8 mouse cellular contexts compared by ENCODE assay signal in genomic region chr5:107720991-107721637, GRCm38 (mm10). TPM values are rescaled to one million over a fixed set of nuclear protein-coding genes. Genes with fewer than 3 reads are reported as not detected.
DNase-seq lines count a peak whose midpoint lies in the region; ATAC-seq and TF ChIP-seq lines count a peak whose summit lies in the region.

No protein-coding gene starts in this region.

- no peak overlapping the region for H3K27ac ChIP-seq in kidney, adult 2 months (ENCODE audit: insufficient read depth, low read depth, low read length)
- H3K27ac ChIP-seq in embryonic facial prominence, embryonic 11.5 days (replicated peaks; ENCODE audit: low read depth, low read length): no peak overlapping the region
- H3K27ac ChIP-seq in intestine, embryonic 14.5 days (ENCODE audit: low read depth): no peak overlapping the region
- H3K27ac ChIP-seq in neural tube, embryonic 13.5 days (replicated peaks): no peak overlapping the region

- H3K4me3 ChIP-seq in kidney, adult 2 months (ENCODE audit: insufficient read depth, low read depth, low read length): no peak overlapping the region
- H3K4me3 ChIP-seq in embryonic facial prominence, embryonic 11.5 days (ENCODE audit: low read depth, low read length): peak overlapping the region; percentile 29
- H3K4me3 ChIP-seq in intestine, embryonic 14.5 days (ENCODE audit: low read depth, low read length): peak overlapping the region; percentile 35
- peak overlapping the region; percentile 30 for H3K4me3 ChIP-seq in neural tube, embryonic 13.5 days

- H3K36me3 ChIP-seq in kidney, adult 2 months (ENCODE audit: control insufficient read depth, insufficient read depth, low read length): no peaks in the 10 kb centered on the region
- no peaks in the 10 kb centered on the region for H3K36me3 ChIP-seq in embryonic facial prominence, embryonic 11.5 days (replicated peaks; ENCODE audit: control insufficient read depth, insufficient read depth, low read depth, low read length)
- H3K36me3 ChIP-seq in intestine, embryonic 14.5 days (ENCODE audit: control insufficient read depth, insufficient read depth, low read length): no peaks in the 10 kb centered on the region
- no peaks in the 10 kb centered on the region for H3K36me3 ChIP-seq in neural tube, embryonic 13.5 days

- TF ChIP-seq POLR2A in kidney, adult 2 months (IDR thresholded peaks at IDR 0.05; ENCODE audit: low read depth, low read length): no peak

- H3K4me2 ChIP-seq in embryonic facial prominence, embryonic 11.5 days (ENCODE audit: low read depth, low read length): peak overlapping the region; percentile 48
- H3K4me2 ChIP-seq in intestine, embryonic 14.5 days (ENCODE audit: low read length): peak overlapping the region; percentile 58
- H3K4me2 ChIP-seq in neural tube, embryonic 13.5 days: peak overlapping the region; percentile 57

- peak; percentile 12 for DNase-seq in kidney, postnatal 10 days
- DNase-seq in kidney, adult 2 months: no peak
- DNase-seq in embryonic facial prominence, embryonic 11.5 days (ENCODE audit: low spot score): peak; percentile 27
- peak; percentile 71 for DNase-seq in intestine, embryonic 14.5 days (ENCODE audit: low spot score)
- DNase-seq in urinary bladder, adult 2 months (ENCODE audit: low spot score): no peak
- DNase-seq in left cerebral cortex, adult 9 months (ENCODE audit: low spot score in 2 of 2): no peak
- DNase-seq in spleen, adult 18-20 months: no peak

- WGBS in kidney, adult 2 months: 7% methylated on average over 58 of the region's 58 CpGs
- WGBS in embryonic facial prominence, embryonic 11.5 days: under 1% methylated on average over 58 of the region's 58 CpGs
- WGBS in intestine, embryonic 14.5 days: under 1% methylated on average over 58 of the region's 58 CpGs
- 1% methylated on average over 52 of the region's 58 CpGs for WGBS in neural tube, embryonic 13.5 days

- H3K9ac ChIP-seq in embryonic facial prominence, embryonic 11.5 days (replicated peaks; ENCODE audit: low read length): no peak overlapping the region
- H3K9ac ChIP-seq in intestine, embryonic 14.5 days (ENCODE audit: low read length): no peak overlapping the region
- H3K9ac ChIP-seq in neural tube, embryonic 13.5 days: no peak overlapping the region

- H3K4me1 ChIP-seq in kidney, adult 2 months (ENCODE audit: control insufficient read depth, insufficient read depth, low read length): peaks cover 7% of the 10 kb centered on the region; the same call in 1 of the 2 replicates
- peaks cover 17% of the 10 kb centered on the region for H3K4me1 ChIP-seq in embryonic facial prominence, embryonic 11.5 days (ENCODE audit: control insufficient read depth, insufficient read depth, low read length)
- H3K4me1 ChIP-seq in intestine, embryonic 14.5 days (replicated peaks; ENCODE audit: control insufficient read depth, insufficient read depth, low read length): peaks cover 35% of the 10 kb centered on the region
- peaks cover 43% of the 10 kb centered on the region for H3K4me1 ChIP-seq in neural tube, embryonic 13.5 days (replicated peaks)

- no peaks in the 10 kb centered on the region for H3K9me3 ChIP-seq in embryonic facial prominence, embryonic 11.5 days (replicated peaks; ENCODE audit: control insufficient read depth, low read length)
- H3K9me3 ChIP-seq in intestine, embryonic 14.5 days (ENCODE audit: control insufficient read depth, low read length): no peaks in the 10 kb centered on the region
- no peaks in the 10 kb centered on the region for H3K9me3 ChIP-seq in neural tube, embryonic 13.5 days

- peaks cover 7% of the 10 kb centered on the region for H3K27me3 ChIP-seq in kidney, adult 2 months (replicated peaks; ENCODE audit: control insufficient read depth, insufficient read depth, low read length)
- peaks cover 82% of the 10 kb centered on the region for H3K27me3 ChIP-seq in embryonic facial prominence, embryonic 11.5 days (ENCODE audit: control insufficient read depth, insufficient read depth, low read length)
- H3K27me3 ChIP-seq in intestine, embryonic 14.5 days (replicated peaks; ENCODE audit: control insufficient read depth, insufficient read depth, low read length): peaks cover 99% of the 10 kb centered on the region
- H3K27me3 ChIP-seq in neural tube, embryonic 13.5 days: peaks cover 100% of the 10 kb centered on the region

- TF ChIP-seq CTCF in kidney, adult 2 months (conservative IDR thresholded peaks at IDR 0.05; ENCODE audit: insufficient read depth, insufficient read length, low read depth, low read length): no peak

- ATAC-seq in embryonic facial prominence, embryonic 11.5 days (replicated peaks; ENCODE audit: insufficient number of reproducible peaks, low FRiP score, low TSS enrichment, low read depth): no peak
- ATAC-seq in intestine, embryonic 14.5 days (replicated peaks; ENCODE audit: low FRiP score, low TSS enrichment, low read depth): peak; percentile 30; the same call in 1 of the 2 replicates
- peak; percentile 33; the same call in 1 of the 2 replicates for ATAC-seq in neural tube, embryonic 13.5 days (ENCODE audit: low read depth)

RNA-seq across cellular contexts. Expression of gene Gfi1, which starts 4.7 kb away (rescaled TPM):
- polyA plus RNA-seq in kidney, adult 2 months (2012; rRNA removed): 0.19 and 0.53 TPM in 2 replicates
- polyA plus RNA-seq in embryonic facial prominence, embryonic 11.5 days (2014; fragmentation: Nextera tagmentation; extraction: Ambion mirVana): 0.10 TPM in 1 of 2 replicates, not detected in the other
- polyA plus RNA-seq in intestine, embryonic 14.5 days (2014; fragmentation: Nextera tagmentation; extraction: Ambion mirVana): 0.69 and 1.4 TPM in 2 replicates
- 0.07 TPM in 1 of 2 replicates, not detected in the other for polyA plus RNA-seq in neural tube, embryonic 13.5 days (2015; fragmentation: Nextera tagmentation; extraction: Ambion mirVana)
- 0.46 and 0.52 TPM in 2 replicates for polyA plus RNA-seq in urinary bladder, adult 2 months (2012; rRNA removed)

Comparison
In these comparisons a context has a peak if more than half of its experiments do, and no peak if none do; other contexts are left out.
1. DNase-seq: peak in kidney, postnatal 10 days (single experiment), embryonic facial prominence, embryonic 11.5 days (single experiment) and intestine, embryonic 14.5 days (single experiment); none in kidney, adult 2 months (single experiment), urinary bladder, adult 2 months (single experiment), left cerebral cortex, adult 9 months (0 of 2) and spleen, adult 18-20 months (0 of 2).
2. Peak in every context shown above with its lines, with median percentiles within 50 percentile points of each other: H3K4me2 ChIP-seq.